Mouse (Mus musculus): Measurements from ENCODE around the gene Pml.

Pml gene

DNA sequence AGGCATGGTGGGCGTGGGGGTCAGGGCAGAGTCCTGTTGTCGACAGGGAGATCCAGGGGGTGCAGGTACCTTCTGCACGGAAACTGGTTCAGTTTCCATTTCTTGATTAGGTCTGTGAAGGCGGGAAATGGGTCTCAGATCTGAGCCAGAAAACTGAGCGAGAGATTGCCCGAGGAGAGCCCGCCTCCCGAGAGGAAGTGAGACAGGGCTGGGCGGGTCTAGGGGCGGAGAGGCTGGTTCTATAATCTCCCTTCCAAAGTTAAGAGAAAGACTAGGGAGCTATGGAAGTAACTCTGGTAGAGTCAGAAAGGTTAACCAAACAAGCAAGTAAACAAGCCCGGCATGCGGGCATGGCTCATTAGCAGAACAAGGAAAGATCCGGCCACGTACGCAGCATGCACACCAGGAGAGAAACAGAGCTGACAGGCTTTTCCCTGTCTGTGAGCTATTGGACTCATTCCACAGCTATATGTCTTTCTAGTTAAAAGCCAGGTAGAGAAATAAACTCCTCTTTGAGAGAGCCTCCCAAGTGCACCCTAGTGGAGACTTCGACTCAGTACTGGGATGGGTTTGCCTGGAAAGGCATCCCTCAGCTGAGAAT lies at the start of gene Pml:
TSS of gene Pml (minus strand) at position 195 of the 601 bp plus-strand sequence.
- no peak for DNase-seq (ENCODE audit: low read depth, low spot score)

DNA sequence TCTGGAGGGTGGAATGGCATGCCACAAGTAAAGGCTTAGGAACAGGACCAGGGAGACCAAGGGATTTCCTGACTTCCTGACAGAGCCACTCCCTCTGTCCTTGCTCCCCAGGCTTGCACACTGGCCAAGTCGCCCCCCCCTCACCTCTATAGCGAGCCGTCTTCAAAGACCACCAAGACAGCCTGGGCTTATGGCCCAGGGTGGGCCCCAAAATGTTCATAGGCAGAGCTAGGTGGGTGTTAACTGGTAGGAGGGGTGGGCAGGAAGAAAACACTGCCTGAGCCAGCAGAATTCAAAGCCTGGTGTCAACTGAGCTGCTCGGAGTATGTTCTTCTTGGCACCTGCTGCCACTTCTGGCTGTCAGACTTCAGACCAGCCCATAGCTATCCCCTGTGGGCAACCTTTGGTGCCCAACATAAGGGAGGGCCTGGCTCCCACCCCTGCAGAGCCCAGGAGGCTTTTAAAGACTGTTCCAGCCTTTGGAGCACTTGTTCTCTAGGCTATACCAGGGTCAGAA lies 48.4 kb upstream of the Pml start:
- no peak for DNase-seq (ENCODE audit: low read depth, low spot score)

DNA sequence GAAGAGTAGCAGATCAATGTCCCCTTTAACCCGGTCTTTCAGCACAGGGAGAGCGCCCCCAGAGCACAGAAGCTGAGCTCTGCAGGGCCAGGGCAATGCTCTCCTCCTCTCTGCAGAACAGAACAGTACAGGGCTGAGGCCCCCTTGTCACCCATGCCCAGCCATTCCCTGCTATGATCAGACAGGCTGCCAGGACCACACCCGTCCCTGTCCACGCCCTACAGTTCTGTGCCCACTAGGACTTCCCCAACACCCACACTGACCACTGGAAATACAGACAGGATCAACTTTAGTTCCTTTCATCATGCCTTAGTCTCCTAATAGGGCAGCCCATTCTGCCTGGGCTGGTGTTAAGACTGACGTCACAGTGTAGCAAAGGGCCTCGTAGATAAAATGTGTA lies 47.5 kb upstream of the Pml start:
- no peak for DNase-seq (ENCODE audit: low read depth, low spot score)

DNA sequence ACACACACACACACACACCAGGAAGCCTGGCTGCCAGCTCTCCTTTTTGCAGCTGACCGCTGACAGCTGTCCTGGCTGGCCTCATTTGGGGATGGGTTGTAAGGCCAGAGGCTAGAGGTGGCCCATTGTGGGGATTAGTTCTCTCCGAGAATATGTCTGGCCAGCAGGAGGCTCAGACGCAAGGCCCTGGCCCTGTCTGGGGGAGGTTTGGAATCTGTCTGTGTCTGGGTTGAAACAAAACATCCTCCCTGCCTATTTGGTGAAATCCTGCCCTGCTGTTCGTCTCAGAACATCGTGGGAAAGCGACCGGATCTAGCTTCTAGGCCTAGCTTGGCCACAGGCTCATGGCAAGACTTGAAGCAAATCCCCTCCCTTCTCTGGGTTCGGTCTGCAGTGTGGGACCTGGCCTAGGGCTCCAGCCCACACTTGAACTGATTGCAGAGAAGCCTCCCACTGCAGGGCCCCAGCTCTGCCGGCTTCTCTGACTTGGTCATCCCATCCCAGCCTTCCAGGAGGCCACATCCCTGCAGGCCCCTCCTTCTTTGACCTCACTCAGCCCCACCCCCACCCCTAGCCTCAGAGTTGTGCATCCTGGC lies 46.3 kb upstream of the Pml start:
- DNase-seq (ENCODE audit: low read depth, low spot score) = no peak

DNA sequence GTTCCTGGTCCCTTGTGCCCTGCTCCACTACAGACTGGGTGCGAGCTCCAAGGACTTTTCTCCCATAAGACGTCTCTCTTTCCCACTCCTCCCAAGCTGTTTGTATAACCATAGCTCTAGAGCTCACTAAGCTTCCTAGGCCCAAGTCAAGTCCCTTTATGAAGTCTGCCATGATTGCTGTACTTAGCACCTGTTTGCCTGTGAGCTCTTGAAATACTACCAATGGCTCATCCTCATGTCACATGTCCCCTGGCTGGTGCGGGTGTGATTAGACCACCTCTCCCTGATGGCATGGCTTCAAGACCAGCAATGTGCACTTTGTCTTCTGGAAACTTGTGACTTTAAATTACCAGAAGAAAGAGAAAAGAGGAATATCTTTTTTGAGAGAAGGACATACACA lies 45.8 kb upstream of the Pml start:
- DNase-seq (ENCODE audit: low read depth, low spot score) = no peak

DNA sequence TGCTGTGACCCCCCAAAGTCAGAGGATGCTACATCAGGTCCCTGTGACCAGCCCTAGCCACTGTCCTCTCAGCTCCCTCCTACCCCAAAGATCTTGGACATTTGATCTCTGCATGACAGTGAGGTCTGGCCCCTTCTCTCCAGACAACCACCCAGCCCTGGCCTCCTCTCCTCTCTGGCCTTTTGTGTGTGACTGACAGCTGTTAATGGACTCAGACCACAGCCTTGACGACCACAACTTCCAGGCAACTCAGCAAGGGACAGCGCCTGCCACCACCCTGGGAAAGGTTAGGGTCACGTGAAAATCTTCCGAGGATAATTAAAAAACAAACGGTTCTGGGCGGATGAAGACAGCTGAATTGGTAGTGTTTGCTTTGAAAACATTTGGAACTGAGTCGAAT lies 44.9 kb upstream of the Pml start:
- no peak for DNase-seq (ENCODE audit: low read depth, low spot score)

DNA sequence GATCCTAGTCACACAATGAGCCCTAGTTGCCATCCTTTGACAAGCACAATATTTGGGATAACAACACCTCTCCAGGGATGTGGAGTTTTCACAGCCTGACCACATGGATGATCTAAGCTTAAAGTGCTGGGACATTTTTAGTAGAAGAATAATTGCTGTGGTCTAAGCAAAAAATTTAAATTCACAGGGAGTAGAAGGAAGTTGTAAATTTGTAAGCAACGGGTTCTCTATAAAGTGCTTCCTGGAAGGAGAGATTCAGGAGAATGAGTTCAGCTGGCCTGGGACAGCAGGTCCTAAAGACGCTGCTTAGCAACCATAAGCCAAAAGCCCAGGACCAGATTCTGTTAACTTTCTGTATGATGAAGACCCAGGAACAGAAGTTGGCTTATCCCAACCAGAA lies 40.3 kb upstream of the Pml start:
- no peak for DNase-seq (ENCODE audit: low read depth, low spot score)

DNA sequence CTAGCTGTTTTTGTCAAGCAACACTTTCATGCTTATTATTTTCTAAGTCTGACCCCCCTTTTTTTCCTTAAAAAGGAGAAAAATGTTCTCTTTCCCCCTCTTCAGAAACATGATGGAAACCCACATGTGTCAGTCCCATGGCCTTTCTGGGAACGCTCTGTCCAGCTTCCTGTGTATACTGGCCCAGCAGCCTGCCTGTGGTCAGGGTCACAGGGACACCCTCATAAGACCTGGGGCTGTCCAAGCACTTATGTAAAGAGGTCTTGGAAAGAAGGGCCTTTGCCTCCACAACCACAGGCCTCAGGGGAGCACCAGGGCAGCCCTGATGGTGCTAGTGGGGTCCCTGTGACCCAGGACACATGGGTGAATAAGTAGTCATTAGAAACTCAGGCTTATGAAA lies 39.5 kb upstream of the Pml start:
- no peak for DNase-seq (ENCODE audit: low read depth, low spot score)

DNA sequence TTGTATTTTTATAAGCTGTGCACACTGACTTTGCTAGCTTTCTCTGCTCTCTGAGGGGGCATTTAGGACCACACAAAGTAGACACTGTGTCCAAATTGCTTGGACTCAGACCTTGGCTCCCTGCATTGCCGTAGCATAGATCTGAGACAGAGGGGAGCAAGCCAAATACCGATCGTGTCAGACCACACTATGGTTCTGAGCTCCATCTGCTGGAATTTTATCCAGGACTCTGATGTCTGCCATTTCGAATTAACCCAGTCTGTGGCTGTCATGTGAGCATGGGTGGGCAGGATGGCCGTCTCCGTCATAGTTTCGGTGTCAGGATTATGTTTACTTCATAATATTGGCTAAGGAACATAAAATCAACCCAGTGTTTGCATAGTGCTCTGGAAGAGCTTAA lies 33.8 kb upstream of the Pml start:
- DNase-seq (ENCODE audit: low read depth, low spot score) = no peak

DNA sequence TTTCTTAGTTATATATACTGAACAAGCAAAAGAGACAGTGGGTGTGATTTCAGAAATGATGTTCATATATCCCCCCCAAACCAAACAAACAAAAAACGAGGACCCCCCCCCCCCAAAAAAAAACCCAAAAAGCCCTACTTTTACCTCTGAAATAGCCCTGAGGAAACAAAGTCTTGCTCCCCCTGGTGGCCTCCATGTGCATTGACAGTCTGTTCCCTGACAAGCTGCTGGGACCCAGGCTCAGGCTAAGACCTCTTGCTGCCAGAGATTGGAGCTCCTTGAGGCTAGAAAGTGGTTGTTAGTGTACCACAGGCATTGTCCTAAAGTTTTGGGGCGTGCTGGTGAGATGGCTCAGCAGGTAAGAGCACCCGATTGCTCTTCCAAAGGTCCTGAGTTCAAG lies 32.0 kb upstream of the Pml start:
- DNase-seq (ENCODE audit: low read depth, low spot score) = no peak

DNA sequence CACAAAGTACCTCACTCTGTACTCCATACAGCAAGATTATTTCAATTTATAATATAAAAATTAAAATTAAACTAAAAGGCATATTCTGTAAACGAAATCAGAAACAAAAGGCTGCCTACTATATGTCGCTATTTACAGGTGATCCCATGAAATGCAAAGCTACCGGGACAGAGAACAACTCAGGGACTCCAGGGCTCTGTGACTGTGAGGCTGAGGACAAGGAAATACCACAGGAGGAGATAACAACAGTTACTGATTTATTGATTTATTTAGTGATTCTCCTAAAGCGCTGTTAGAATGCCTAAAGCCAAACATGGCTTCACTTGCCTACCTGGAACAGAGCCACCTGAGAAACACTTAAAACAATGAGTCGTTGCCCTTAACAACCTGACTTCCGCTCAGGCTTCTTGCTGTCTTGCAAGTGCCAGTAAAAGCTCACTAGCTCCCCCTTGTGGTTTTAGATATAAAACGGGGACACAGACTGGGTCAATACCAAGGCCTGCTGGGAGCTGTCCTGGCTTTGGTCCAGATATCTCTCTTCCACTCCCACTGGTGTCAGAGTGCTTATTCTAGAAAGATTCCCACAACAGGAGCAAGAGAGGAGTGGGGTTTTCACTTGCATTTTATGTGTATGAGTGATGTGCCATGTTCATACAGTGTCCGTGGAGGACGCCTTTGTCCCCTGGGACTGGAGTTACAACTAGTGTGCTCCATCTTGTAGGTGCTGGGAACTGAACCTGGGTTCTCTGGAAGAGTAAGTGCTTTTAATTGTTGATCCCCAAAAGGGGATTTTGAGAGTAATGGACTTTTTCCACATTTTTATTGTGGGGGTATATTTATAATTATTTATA lies 30.9 kb upstream of the Pml start:
- peak; percentile 78 for DNase-seq (ENCODE audit: low read depth, low spot score)

DNA sequence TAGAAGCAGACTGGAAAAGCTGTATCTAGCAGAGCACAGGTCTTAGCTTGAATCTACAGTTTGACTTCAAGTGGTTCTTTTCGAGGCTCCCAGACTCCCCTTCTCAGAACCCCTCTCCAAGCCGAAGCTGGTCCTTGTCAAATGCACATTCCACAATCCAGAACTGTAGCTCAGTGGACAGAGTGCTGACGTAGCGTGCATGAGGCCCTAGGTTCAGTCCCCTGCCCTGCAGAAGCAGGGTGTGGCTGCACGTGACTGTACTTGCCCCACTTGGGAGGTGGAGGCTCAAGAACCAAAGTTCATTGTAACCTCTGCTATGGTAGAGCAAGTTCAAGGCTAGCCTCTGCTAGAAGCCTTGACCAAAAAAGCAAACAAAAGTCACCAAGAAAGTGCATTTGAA lies 30.2 kb upstream of the Pml start:
- no peak for DNase-seq (ENCODE audit: low read depth, low spot score)

DNA sequence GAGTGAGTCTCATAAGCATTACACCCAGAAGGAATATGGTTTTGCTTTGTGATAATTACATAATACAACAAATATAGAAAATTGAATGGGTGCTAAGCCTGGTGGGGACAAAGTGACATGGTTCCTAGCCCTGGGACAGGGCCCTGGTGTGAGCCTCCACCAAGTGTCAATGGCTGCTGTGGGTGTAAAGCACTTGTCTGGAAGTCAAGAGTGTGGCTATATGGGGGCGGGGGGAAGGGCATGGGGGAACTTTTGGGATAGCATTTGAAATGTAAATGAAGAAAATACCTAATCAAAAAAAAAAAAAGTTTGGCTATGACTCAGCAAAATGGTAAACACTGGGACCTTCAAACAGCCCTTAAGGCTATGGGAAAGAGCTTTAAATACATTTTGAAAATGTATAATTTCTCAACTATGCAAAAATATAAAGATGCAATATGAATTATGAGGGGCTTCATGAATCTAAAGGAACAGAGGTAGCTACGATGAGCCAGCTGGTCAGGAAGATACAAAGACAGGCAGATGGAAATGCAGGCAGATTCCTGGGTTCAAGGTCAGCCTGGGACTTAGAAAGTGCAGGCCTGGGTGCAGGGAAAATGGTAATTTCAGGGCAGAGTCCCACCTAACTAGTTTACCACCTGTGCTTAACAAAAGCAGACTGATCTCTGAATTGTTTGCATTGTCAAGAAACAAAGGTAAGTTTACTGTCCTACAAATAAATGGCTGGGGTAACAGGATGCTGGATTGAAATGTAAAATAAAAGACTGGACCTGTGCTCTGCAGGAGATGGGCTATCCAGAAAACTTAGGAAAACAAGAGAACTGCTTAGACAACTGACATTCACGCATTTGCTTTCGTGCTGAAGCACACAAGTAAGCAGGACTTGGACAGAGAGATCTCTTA lies 29.5 kb upstream of the Pml start:
- DNase-seq (ENCODE audit: low read depth, low spot score) = no peak

DNA sequence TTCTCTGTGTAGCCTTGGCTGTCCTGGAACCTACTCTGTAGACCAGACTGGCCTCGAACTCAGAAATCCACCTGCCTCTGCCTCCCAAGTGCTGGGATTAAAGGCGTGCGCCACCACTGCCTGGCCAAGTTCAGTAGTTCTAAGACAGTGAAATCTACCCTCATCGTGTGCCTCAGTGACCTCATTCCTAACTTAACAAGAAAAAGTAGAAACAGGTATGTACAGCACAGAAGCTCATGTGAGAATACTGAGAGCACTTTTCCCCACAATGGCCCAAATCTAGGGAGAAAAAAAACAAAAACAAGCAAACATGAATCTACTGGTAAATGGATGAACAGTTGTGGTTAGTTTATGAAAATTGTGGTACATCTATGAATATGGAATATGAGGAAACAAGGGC lies 28.7 kb upstream of the Pml start:
- DNase-seq (ENCODE audit: low read depth, low spot score) = no peak

DNA sequence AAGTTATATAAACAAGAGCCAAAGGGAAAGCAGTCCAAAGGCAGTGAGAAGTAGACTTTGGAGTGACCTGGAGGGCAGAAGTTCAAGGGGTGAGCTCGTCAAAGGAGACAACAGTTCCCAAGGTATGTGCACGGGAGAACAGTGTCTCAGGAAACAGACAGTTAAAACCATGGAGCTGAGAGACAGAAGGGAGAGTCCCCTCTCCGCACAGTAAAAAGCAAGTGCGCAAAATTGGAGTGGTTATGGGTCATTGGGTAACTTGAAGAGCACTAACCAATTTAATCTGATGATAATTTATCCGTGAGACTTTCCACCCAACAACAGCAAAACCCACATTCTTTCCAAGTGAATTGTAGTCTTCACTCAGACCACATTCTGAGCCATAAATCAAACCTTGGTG lies 26.8 kb upstream of the Pml start:
- no peak for DNase-seq (ENCODE audit: low read depth, low spot score)

DNA sequence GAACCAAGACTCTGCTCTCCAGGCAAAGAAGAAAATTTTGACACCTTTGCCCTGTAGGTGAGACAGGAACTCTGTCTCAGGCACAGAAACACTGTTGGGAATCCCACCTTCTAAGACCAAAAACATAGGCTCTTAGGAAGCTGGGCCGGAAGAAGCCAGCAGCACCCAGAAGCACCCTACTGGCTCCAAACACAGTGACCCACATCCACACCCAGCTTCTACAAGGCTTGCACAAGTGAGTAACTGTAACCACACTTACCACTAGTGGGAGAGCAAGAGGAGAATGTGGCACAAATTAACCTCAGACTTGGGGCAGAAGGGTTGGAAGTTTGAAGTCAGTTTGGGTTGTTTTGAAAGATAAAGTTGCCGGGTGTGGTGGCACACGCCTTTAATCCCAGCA lies 26.2 kb upstream of the Pml start:
- DNase-seq (ENCODE audit: low read depth, low spot score) = no peak

DNA sequence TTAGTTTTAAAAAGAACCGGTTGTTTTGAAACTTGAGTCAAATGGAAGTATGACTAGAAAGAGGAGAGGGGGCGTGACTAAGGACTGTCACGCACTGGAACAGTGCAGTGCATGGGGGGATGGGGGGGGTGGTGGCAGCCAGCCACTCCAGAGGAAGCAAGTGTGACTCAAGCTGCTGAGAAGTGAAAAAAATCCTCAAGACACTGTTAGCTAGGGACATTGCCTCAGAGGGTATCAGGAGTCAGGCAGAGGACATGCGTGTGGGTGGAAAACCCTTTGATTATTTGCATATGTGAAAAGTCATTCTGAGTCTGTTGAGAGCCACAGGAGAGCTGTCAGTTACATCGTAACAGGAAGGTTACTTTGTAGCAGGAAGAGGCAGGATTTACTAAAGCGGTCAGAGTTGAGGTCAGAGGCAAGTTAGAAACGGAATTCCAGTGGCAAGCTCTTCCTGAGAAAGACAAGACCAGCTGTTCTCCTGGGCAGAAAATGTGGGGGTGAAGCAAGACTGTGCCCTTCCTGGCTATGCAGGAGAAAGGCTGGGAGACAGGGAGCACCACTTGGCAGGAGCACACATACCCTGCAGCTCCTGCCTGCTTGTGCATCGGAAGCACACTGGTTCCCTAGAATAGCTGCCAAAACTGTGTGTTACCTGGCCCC lies 25.7 kb upstream of the Pml start:
- no peak for DNase-seq (ENCODE audit: low read depth, low spot score)

DNA sequence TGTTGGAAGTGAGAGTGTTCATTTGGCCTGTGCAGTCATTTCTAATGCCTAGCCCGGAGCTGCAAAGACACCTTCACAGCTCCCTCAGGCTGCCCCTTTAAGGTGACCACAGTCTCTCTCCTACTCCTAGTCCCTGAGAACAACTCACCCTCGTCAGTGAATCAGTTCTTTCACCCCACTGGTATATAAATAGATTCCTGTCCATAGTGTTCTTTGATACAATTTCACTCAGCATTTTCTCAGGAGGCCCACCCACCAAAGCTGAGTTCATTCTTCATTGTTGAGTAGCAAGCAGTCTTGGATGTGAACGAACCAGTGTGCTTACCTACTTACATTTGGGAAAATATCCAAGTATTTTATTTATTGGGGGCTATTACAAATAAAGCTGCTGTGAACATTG lies 25.0 kb upstream of the Pml start:
- no peak for DNase-seq (ENCODE audit: low read depth, low spot score)

DNA sequence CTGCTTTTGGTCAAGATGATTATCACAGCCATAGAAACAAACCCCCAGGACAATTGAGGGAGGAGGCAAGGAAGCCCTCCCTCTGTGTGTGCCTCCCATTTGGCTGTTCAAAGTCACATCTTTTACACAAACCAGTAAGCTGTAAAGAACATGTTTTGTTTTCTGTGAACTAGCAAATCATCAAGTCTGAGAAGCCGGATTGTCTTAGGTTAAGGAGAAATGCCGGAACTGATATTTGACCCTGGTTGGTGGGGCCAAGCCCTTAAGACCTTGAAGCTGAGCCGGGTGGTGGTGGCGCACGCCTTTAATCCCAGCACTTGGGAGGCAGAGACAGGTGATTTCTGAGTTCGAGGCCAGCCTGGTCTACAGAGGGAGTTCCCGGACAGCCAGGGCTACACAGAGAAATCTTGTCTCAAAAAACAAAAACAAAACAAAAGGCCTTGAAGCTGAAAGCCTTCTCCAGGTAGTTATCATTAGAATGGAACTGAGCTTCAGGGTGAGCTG lies 24.6 kb upstream of the Pml start:
- no peak for DNase-seq (ENCODE audit: low read depth, low spot score)

DNA sequence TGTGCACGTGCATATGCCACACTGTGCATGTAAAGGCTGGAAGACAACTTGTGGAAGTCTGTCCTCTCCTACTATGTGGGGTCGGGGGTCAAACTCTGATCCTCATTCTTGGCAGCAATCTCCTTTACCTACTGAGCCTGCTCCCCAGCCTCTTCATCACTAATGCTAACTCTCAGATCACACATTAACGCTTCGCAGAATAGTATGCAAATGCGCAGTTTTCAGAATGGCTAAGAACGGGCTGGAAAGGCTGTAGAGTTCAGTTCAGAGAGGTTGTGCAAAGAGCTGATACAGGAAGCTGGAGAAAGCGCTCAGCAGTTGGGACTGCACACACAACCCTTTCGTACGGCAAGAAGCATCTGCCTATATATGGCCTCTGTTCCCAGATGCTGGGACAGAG lies 23.3 kb upstream of the Pml start:
- no peak for DNase-seq (ENCODE audit: low read depth, low spot score)

DNA sequence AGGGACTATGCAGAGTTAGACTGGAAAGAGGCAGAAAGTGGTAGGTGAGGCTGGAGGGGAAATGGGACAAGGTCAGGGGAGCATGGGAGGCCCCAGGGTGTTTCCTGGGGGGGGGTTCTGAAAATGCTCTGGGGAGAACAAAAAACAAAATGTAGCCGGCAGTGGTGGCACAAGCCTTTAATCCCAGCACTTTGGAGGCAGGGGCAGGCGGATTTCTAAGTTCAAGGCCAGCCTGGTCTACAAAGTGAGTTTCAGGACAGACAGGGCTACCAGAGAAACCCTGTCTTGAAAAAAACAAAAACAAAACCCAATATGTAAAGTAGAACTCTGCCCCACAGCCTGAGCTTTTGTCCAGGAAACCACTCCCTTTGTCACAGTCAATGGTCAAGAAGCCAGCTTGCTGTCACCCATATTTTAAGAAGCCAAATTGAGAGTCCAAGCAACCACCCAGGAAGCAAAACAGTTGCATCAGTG lies 22.5 kb upstream of the Pml start:
- no peak for DNase-seq (ENCODE audit: low read depth, low spot score)
